Comparison of ENCODE assay signal across 21 mouse cellular contexts in genomic region chr19:53554402-53554801, GRCm38 (mm10). TPM values are rescaled to one million over a fixed set of nuclear protein-coding genes. Genes with fewer than 3 reads are reported as not detected.
A peak's percentile ranks its signal among the peaks of the same experiment; 100 is the strongest.
DNase-seq lines count a peak whose midpoint lies in the region; ATAC-seq lines count a peak whose summit lies in the region.
"Had no signal": no experiment of that assay in that cellular context is flagged by ENCODE, and none has a peak within 500 bp of the region (broad histone marks: within the 10 kb centered on the region; RNA-seq: fewer than 3 reads in every experiment).

No protein-coding gene starts in this region.

- no peaks in the 10 kb centered on the region for H3K36me3 ChIP-seq in kidney, embryonic 14.5 days (ENCODE audit: control insufficient read depth, insufficient read depth, low read length)
- H3K36me3 ChIP-seq in liver, embryonic 13.5 days: no peaks in the 10 kb centered on the region
- H3K36me3 ChIP-seq in stomach, embryonic 16.5 days (ENCODE audit: control insufficient read depth, insufficient read depth, low read length): no peaks in the 10 kb centered on the region
- H3K36me3 ChIP-seq in forebrain, embryonic 16.5 days (ENCODE audit: control insufficient read depth, insufficient read depth): no peaks in the 10 kb centered on the region
- H3K36me3 ChIP-seq: forebrain, embryonic 12.5 days; G1E; heart, embryonic 13.5 days; midbrain, embryonic 13.5 days had no signal

- peaks cover 3% of the 10 kb centered on the region; the same call in 1 of the 2 replicates for H3K27me3 ChIP-seq in kidney, embryonic 14.5 days (ENCODE audit: control insufficient read depth, insufficient read depth, low read length)
- no peaks in the 10 kb centered on the region for H3K27me3 ChIP-seq in liver, embryonic 13.5 days
- no peaks in the 10 kb centered on the region for H3K27me3 ChIP-seq in stomach, embryonic 16.5 days (ENCODE audit: control insufficient read depth, insufficient read depth, low read length)
- no peaks in the 10 kb centered on the region for H3K27me3 ChIP-seq in forebrain, embryonic 16.5 days (replicated peaks; ENCODE audit: control insufficient read depth, insufficient read depth, low read length)
- H3K27me3 ChIP-seq: heart, embryonic 13.5 days; midbrain, embryonic 13.5 days had no signal

- no peak overlapping the region for H3K4me3 ChIP-seq in kidney, embryonic 14.5 days (ENCODE audit: low read length)
- H3K4me3 ChIP-seq in liver, embryonic 13.5 days (replicated peaks): no peak overlapping the region
- H3K4me3 ChIP-seq in stomach, embryonic 16.5 days (replicated peaks; ENCODE audit: low read length): no peak overlapping the region
- H3K4me3 ChIP-seq in forebrain, embryonic 16.5 days (replicated peaks; ENCODE audit: low read length): no peak overlapping the region
- H3K4me3 ChIP-seq: forebrain, embryonic 12.5 days; gastrocnemius, adult 2 months; heart, embryonic 13.5 days; midbrain, embryonic 13.5 days had no signal

- peak; percentile 89 for DNase-seq in kidney, adult 9 months
- DNase-seq in liver, embryonic 13.5 days: no peak
- DNase-seq in gastrocnemius, adult 18-20 months (ENCODE audit: low spot score): no peak
- no peak for DNase-seq in B cell, adult 2 months
- DNase-seq: cerebellum, postnatal 10 days; gastrocnemius, adult 2 months; heart, adult 11 months; heart, postnatal 4 days; left cerebral cortex, postnatal 4 days; lung, adult 2 months; spleen, adult 18-20 months had no signal

- no peak overlapping the region for H3K9ac ChIP-seq in kidney, embryonic 14.5 days (ENCODE audit: low read depth, low read length)
- H3K9ac ChIP-seq in liver, embryonic 13.5 days: no peak overlapping the region
- no peak overlapping the region for H3K9ac ChIP-seq in stomach, embryonic 16.5 days (ENCODE audit: low read length)
- no peak overlapping the region for H3K9ac ChIP-seq in forebrain, embryonic 16.5 days (replicated peaks; ENCODE audit: low read depth, low read length)
- H3K9ac ChIP-seq: forebrain, embryonic 12.5 days; heart, embryonic 13.5 days; midbrain, embryonic 13.5 days had no signal

- 81% methylated on average over 11 of the region's 11 CpGs for WGBS in kidney, embryonic 14.5 days
- WGBS in liver, embryonic 13.5 days (ENCODE audit: insufficient replicate concordance): 58% methylated on average over 11 of the region's 11 CpGs
- WGBS in stomach, embryonic 16.5 days: 75% methylated on average over 11 of the region's 11 CpGs
- 89% methylated on average over 11 of the region's 11 CpGs for WGBS in forebrain, embryonic 16.5 days

- peaks cover 17% of the 10 kb centered on the region for H3K4me1 ChIP-seq in kidney, embryonic 14.5 days (ENCODE audit: control insufficient read depth, insufficient read depth, low read length)
- H3K4me1 ChIP-seq in liver, embryonic 13.5 days (replicated peaks): peaks cover 36% of the 10 kb centered on the region
- peaks cover 7% of the 10 kb centered on the region; the same call in 1 of the 2 replicates for H3K4me1 ChIP-seq in stomach, embryonic 16.5 days (ENCODE audit: control insufficient read depth, insufficient read depth, low read length)
- 0 out of 2 replicates have a peak, but pooled peaks cover 3% of the 10 kb centered on the region for H3K4me1 ChIP-seq in forebrain, embryonic 16.5 days (replicated peaks; ENCODE audit: control insufficient read depth, insufficient read depth, low read length)

- no peak overlapping the region for H3K4me2 ChIP-seq in kidney, embryonic 14.5 days (replicated peaks; ENCODE audit: low read depth, low read length)
- no peak overlapping the region for H3K4me2 ChIP-seq in liver, embryonic 13.5 days
- H3K4me2 ChIP-seq in stomach, embryonic 16.5 days (ENCODE audit: low read depth, low read length): no peak overlapping the region
- no peak overlapping the region for H3K4me2 ChIP-seq in forebrain, embryonic 16.5 days (ENCODE audit: low read length)
- H3K4me2 ChIP-seq: forebrain, embryonic 12.5 days; heart, embryonic 13.5 days; midbrain, embryonic 13.5 days had no signal

- ATAC-seq in kidney, embryonic 14.5 days (ENCODE audit: low FRiP score, low TSS enrichment): no peak
- 0 out of 2 replicates have a peak, but pooled peaks have one; percentile 33 for ATAC-seq in granulocyte monocyte progenitor cell, adult 5-6 weeks (replicated peaks; ENCODE audit: poor library complexity, severe bottlenecking)
- ATAC-seq in liver, embryonic 13.5 days (ENCODE audit: low read depth): peak; percentile 47
- ATAC-seq in stomach, embryonic 16.5 days (ENCODE audit: insufficient read depth, low FRiP score): peak; percentile 27; the same call in 1 of the 2 replicates
- no peak for ATAC-seq in forebrain, embryonic 16.5 days
- ATAC-seq: hindbrain, embryonic 16.5 days; midbrain, embryonic 13.5 days had no signal

- no peaks in the 10 kb centered on the region for H3K9me3 ChIP-seq in kidney, embryonic 14.5 days (ENCODE audit: control insufficient read depth, low read length)
- H3K9me3 ChIP-seq in liver, embryonic 13.5 days (replicated peaks): no peaks in the 10 kb centered on the region
- H3K9me3 ChIP-seq in stomach, embryonic 16.5 days (replicated peaks; ENCODE audit: control insufficient read depth, low read length): no peaks in the 10 kb centered on the region
- no peaks in the 10 kb centered on the region for H3K9me3 ChIP-seq in forebrain, embryonic 16.5 days (ENCODE audit: control insufficient read depth, low read length)
- H3K9me3 ChIP-seq: forebrain, embryonic 12.5 days; G1E; heart, embryonic 13.5 days; midbrain, embryonic 13.5 days had no signal

- H3K27ac ChIP-seq in kidney, embryonic 14.5 days (ENCODE audit: low read depth, low read length): no peak overlapping the region
- H3K27ac ChIP-seq in liver, embryonic 13.5 days: peak overlapping the region; percentile 32; the same call in 1 of the 2 replicates
- H3K27ac ChIP-seq in stomach, embryonic 16.5 days (ENCODE audit: low read length): no peak overlapping the region
- no peak overlapping the region for H3K27ac ChIP-seq in forebrain, embryonic 16.5 days (ENCODE audit: low read length)
- H3K27ac ChIP-seq: forebrain, embryonic 12.5 days; gastrocnemius, adult 2 months; heart, embryonic 13.5 days; macrophage; midbrain, embryonic 13.5 days had no signal

RNA-seq across cellular contexts. Expression of gene Dusp5, which starts 25.5 kb away (rescaled TPM):
- polyA plus RNA-seq in kidney, embryonic 14.5 days (2014; fragmentation: Nextera tagmentation; extraction: Ambion mirVana): 11.3 and 15.6 TPM in 2 replicates
- 1.5 and 4.0 TPM in 2 replicates for total RNA-seq in granulocyte monocyte progenitor cell, adult 5-6 weeks (2014; fragmentation: Nextera tagmentation)
- total RNA-seq in granulocyte monocyte progenitor cell, adult 5-6 weeks (2017): 4.2 TPM in 2 replicates
- 2.6 and 2.8 TPM in 2 replicates for polyA plus RNA-seq in liver, embryonic 13.5 days (2015; fragmentation: Nextera tagmentation; extraction: Ambion mirVana)
- polyA plus RNA-seq in stomach, embryonic 16.5 days (2015; fragmentation: Nextera tagmentation; extraction: Ambion mirVana): 5.9 and 6.1 TPM in 2 replicates
- polyA plus RNA-seq in forebrain, embryonic 16.5 days (2015; fragmentation: Nextera tagmentation; extraction: Ambion mirVana): 2.4 and 3.9 TPM in 2 replicates
- 1 to 10 TPM in 1 of 2 experiments, under 1 TPM in 1; 0.84 to 1.2 TPM for total RNA-seq in gastrocnemius, adult 18-20 months (2021)

RNA-seq across cellular contexts. Expression of gene Nutf2-ps1, which starts 34.5 kb away (rescaled TPM):
- 431 and 486 TPM in 2 replicates for polyA plus RNA-seq in kidney, embryonic 14.5 days (2014; fragmentation: Nextera tagmentation; extraction: Ambion mirVana)
- total RNA-seq in granulocyte monocyte progenitor cell, adult 5-6 weeks (2014; fragmentation: Nextera tagmentation): 56.0 and 61.3 TPM in 2 replicates
- 142 and 145 TPM in 2 replicates for total RNA-seq in granulocyte monocyte progenitor cell, adult 5-6 weeks (2017)
- 256 and 281 TPM in 2 replicates for polyA plus RNA-seq in liver, embryonic 13.5 days (2015; fragmentation: Nextera tagmentation; extraction: Ambion mirVana)
- polyA plus RNA-seq in stomach, embryonic 16.5 days (2015; fragmentation: Nextera tagmentation; extraction: Ambion mirVana): 258 and 338 TPM in 2 replicates
- polyA plus RNA-seq in forebrain, embryonic 16.5 days (2015; fragmentation: Nextera tagmentation; extraction: Ambion mirVana): 266 and 275 TPM in 2 replicates
- 10 to 100 TPM; 61.0 to 64.3 TPM for total RNA-seq in gastrocnemius, adult 18-20 months (2021)

RNA-seq across cellular contexts. Expression of gene Smc3, which starts 45.8 kb away (rescaled TPM):
- 80.2 and 83.5 TPM in 2 replicates for polyA plus RNA-seq in kidney, embryonic 14.5 days (2014; fragmentation: Nextera tagmentation; extraction: Ambion mirVana)
- total RNA-seq in granulocyte monocyte progenitor cell, adult 5-6 weeks (2014; fragmentation: Nextera tagmentation): 82.0 and 87.6 TPM in 2 replicates
- total RNA-seq in granulocyte monocyte progenitor cell, adult 5-6 weeks (2017): 135 and 145 TPM in 2 replicates
- polyA plus RNA-seq in liver, embryonic 13.5 days (2015; fragmentation: Nextera tagmentation; extraction: Ambion mirVana): 45.0 and 53.4 TPM in 2 replicates
- polyA plus RNA-seq in stomach, embryonic 16.5 days (2015; fragmentation: Nextera tagmentation; extraction: Ambion mirVana): 55.2 and 60.2 TPM in 2 replicates
- 70.4 and 79.2 TPM in 2 replicates for polyA plus RNA-seq in forebrain, embryonic 16.5 days (2015; fragmentation: Nextera tagmentation; extraction: Ambion mirVana)
- total RNA-seq in gastrocnemius, adult 18-20 months (2021): 10 to 100 TPM; 15.5 to 15.8 TPM

Comparison
In these comparisons a context has a peak if more than half of its experiments do, and no peak if none do; other contexts are left out.
1. ATAC-seq: peak in granulocyte monocyte progenitor cell, adult 5-6 weeks (single experiment), liver, embryonic 13.5 days (single experiment) and stomach, embryonic 16.5 days (single experiment); none in kidney, embryonic 14.5 days (single experiment) and forebrain, embryonic 16.5 days (single experiment).